Mouse (Mus musculus): ENCODE data around the gene Pycard. TPM values are rescaled to one million over a fixed set of nuclear protein-coding genes. Genes with fewer than 3 reads are reported as not detected.
"Not testable (repeated sequence)": the region's sequence is repeated elsewhere in the genome, so short reads cannot be mapped to it uniquely, and the experiment has no call there.

Pycard gene
- total RNA-seq, 4 experiments from 2014 or later, result 0.21 to 0.75 (median 0.43) TPM; not detected in 1

- not testable (repeated sequence) for DNase-seq (ENCODE audit: low spot score in 2 of 2)
Observed at GRCm38 (mm10) chr7:127942097-127942496, 51.6 kb downstream of the Pycard start.

Other genes with a start within 250 kb of the Pycard start
- gene Fbxl19, start 249.3 kb downstream of the Pycard start, total RNA-seq (2022), result 1 to 10 TPM in 2 of 4 experiments, under 1 TPM in 2; 0.92 to 1.6 (median 1.1) TPM
- 10 to 100 TPM; 12.2 to 13.6 (median 12.9) TPM for gene Orai3, start 224.1 kb downstream of the Pycard start, total RNA-seq (2022)
- gene Setd1a, start 217.2 kb downstream of the Pycard start, total RNA-seq (2022), result 10 to 100 TPM; 16.4 to 22.8 (median 18.6) TPM
- 1 to 10 TPM; 1.6 to 2.3 (median 2.1) TPM for gene Gm49388, start 208.3 kb downstream of the Pycard start, total RNA-seq (2022)
- gene Hsd3b7, start 193.3 kb downstream of the Pycard start, total RNA-seq (2022), result 1 to 10 TPM; 1.5 to 4.2 (median 1.9) TPM
- 10 to 100 TPM; 44.5 to 64.1 (median 50.8) TPM for gene Stx4a, start 169.6 kb downstream of the Pycard start, total RNA-seq (2022)
- gene Stx1b, start 169.3 kb downstream of the Pycard start, total RNA-seq (2022), result 1 to 10 TPM in 1 of 4 experiments, under 1 TPM in 3; 0.53 to 1.0 (median 0.75) TPM
- gene Zfp646, start 117.6 kb downstream of the Pycard start, total RNA-seq (2022), result 10 to 100 TPM; 12.2 to 14.5 (median 14.0) TPM
- 1 to 10 TPM; 3.1 to 4.6 (median 4.5) TPM for gene Zfp668, start 117.0 kb downstream of the Pycard start, total RNA-seq (2022)
- 1 to 10 TPM; 1.5 to 1.8 (median 1.7) TPM for gene Prss53, start 102.9 kb downstream of the Pycard start, total RNA-seq (2022)
- gene Gm21974, start 98.4 kb downstream of the Pycard start, total RNA-seq (2022), result not detected
- 1 to 10 TPM; 5.3 to 9.9 (median 8.6) TPM for gene Vkorc1, start 98.2 kb downstream of the Pycard start, total RNA-seq (2022)
- 100 to 1,000 TPM; 163 to 190 (median 180) TPM for gene Bckdk, start 89.8 kb downstream of the Pycard start, total RNA-seq (2022)
- gene Kat8, start 81.4 kb downstream of the Pycard start, total RNA-seq (2022), result 10 to 100 TPM; 20.8 to 30.8 (median 23.0) TPM
- not detected for gene Prss8, start 63.8 kb downstream of the Pycard start, total RNA-seq (2022)
- 1 to 10 TPM; 5.7 to 8.9 (median 7.9) TPM for gene Prss36, start 47.1 kb downstream of the Pycard start, total RNA-seq (2022)
- 10 to 100 TPM; 52.0 to 94.3 (median 70.5) TPM for gene Fus, start 26.4 kb downstream of the Pycard start, total RNA-seq (2022)
- gene Trim72, start 10.1 kb upstream of the Pycard start, total RNA-seq (2022), result 100 to 1,000 TPM; 204 to 246 (median 223) TPM
- gene Itgam, start 68.8 kb upstream of the Pycard start, total RNA-seq (2022), result 1 to 10 TPM in 2 of 4 experiments, under 1 TPM in 2; 0.60 to 3.1 (median 1.1) TPM
- not detected for gene Gm49368, start 68.8 kb upstream of the Pycard start, total RNA-seq (2022)
- gene Itgax, start 135.7 kb upstream of the Pycard start, total RNA-seq (2022), result under 1 TPM in 2 of 4 experiments, not detected in 2; 0.07 to 0.18 TPM
- under 1 TPM in 1 of 4 experiments, not detected in 3; 0.10 TPM for gene Itgad, start 160.5 kb upstream of the Pycard start, total RNA-seq (2022)
- 1,000 to 10,000 TPM; 1,058 to 1,573 (median 1,397) TPM for gene Cox6a2, start 212.5 kb upstream of the Pycard start, total RNA-seq (2022)
- 10 to 100 TPM in 1 of 4 experiments, 1 to 10 TPM in 3; 7.3 to 11.0 (median 8.7) TPM for gene Armc5, start 243.5 kb upstream of the Pycard start, total RNA-seq (2022)
- gene 9130023H24Rik, start 244.2 kb upstream of the Pycard start, total RNA-seq (2022), result 1 to 10 TPM; 1.7 to 3.0 (median 1.9) TPM